Mouse (Mus musculus): Measurements from ENCODE around the gene Surf6. TPM values are rescaled to one million over a fixed set of nuclear protein-coding genes. Genes with fewer than 3 reads are reported as not detected.

Surf6 gene
- polyA plus RNA-seq, 1 experiment from 2014 or later, result 9.6 TPM

DNA sequence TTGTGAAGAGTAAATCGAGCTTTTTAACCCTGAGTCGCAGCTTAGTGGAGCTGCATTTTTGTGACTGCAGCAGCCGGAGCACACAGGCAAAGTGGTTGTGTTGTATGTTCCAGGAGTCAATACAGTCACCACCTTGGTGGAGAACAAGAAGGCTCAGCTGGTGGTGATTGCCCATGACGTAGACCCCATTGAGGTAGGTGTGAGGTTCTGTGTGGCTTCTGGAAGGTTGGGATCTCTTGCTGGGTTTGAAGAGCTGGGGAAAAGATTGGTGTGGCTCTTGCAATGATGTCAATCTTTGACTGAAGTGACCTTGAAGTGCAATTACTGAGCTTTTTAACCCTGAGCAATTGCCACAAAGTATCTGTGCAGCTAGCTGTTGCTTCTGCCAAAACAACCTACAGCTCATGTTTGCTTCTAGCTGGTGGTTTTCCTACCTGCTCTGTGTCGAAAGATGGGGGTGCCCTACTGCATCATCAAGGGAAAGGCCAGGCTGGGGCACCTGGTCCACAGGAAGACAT lies 9.6 kb upstream of the Surf6 start:
- Histone ChIP-seq H3K4me3 (ENCODE audit: control insufficient read depth in 1 of 2, insufficient read depth in 1 of 2, low read depth in 1 of 2, low read length in 2 of 2) (peak overlapping the region; percentile 72 to 99; a peak in 3 of 4 replicates), H3K9me3 (ENCODE audit: control insufficient read depth, low read length) (no peaks in the 10 kb centered on the region), H3K36me3 (ENCODE audit: control insufficient read depth, insufficient read depth, low read length) (peaks cover 51% of the 10 kb centered on the region), H3K4me1 (ENCODE audit: control insufficient read depth in 2 of 2, insufficient read depth in 2 of 2, low read length in 2 of 2) (peaks cover 22 to 41% of the 10 kb centered on the region in 2 experiments), H3K27ac (replicated peaks in 1 of 2; ENCODE audit: control insufficient read depth in 1 of 2, insufficient read depth in 1 of 2, low read depth in 2 of 2, low read length in 2 of 2) (no peak overlapping the region), H3K9ac (ENCODE audit: low read length) (peak overlapping the region; percentile 99), H3K27me3 (ENCODE audit: control insufficient read depth, insufficient read depth, low read length) (no peaks in the 10 kb centered on the region), H3K4me2 (ENCODE audit: low read length) (peak overlapping the region; percentile 98)
- WGBS, result 66% methylated on average over 5 of the region's 5 CpGs
- no peak for ATAC-seq (ENCODE audit: insufficient number of reproducible peaks, insufficient read depth, low FRiP score, low read depth)

- H3K9me3 ChIP-seq (ENCODE audit: control insufficient read depth, low read length), result no peaks in the 10 kb centered on the region
- peak; percentile 27 for ATAC-seq (ENCODE audit: insufficient number of reproducible peaks, insufficient read depth, low FRiP score, low read depth)
- H3K9ac ChIP-seq (ENCODE audit: low read length), result peak overlapping the region; percentile 99
- H3K27me3 ChIP-seq (ENCODE audit: control insufficient read depth, insufficient read depth, low read length), result no peaks in the 10 kb centered on the region
- WGBS, result under 1% methylated on average over 37 of the region's 37 CpGs
- peak overlapping the region; percentile 98 for H3K4me2 ChIP-seq (ENCODE audit: low read length)
- peak overlapping the region; percentile 84 to 85 for H3K27ac ChIP-seq (replicated peaks in 1 of 2; ENCODE audit: control insufficient read depth in 1 of 2, insufficient read depth in 1 of 2, low read depth in 2 of 2, low read length in 2 of 2)
- peaks cover 62% of the 10 kb centered on the region for H3K36me3 ChIP-seq (ENCODE audit: control insufficient read depth, insufficient read depth, low read length)
- H3K4me1 ChIP-seq (ENCODE audit: control insufficient read depth in 2 of 2, insufficient read depth in 2 of 2, low read length in 2 of 2), result peaks cover 16 to 35% of the 10 kb centered on the region in 2 experiments
- peak overlapping the region; percentile 72 to 99 for H3K4me3 ChIP-seq (ENCODE audit: control insufficient read depth in 1 of 2, insufficient read depth in 1 of 2, low read depth in 1 of 2, low read length in 2 of 2)
Observed at GRCm38 (mm10) chr2:26910994-26911765, 8.5 kb upstream of the Surf6 start.

DNA sequence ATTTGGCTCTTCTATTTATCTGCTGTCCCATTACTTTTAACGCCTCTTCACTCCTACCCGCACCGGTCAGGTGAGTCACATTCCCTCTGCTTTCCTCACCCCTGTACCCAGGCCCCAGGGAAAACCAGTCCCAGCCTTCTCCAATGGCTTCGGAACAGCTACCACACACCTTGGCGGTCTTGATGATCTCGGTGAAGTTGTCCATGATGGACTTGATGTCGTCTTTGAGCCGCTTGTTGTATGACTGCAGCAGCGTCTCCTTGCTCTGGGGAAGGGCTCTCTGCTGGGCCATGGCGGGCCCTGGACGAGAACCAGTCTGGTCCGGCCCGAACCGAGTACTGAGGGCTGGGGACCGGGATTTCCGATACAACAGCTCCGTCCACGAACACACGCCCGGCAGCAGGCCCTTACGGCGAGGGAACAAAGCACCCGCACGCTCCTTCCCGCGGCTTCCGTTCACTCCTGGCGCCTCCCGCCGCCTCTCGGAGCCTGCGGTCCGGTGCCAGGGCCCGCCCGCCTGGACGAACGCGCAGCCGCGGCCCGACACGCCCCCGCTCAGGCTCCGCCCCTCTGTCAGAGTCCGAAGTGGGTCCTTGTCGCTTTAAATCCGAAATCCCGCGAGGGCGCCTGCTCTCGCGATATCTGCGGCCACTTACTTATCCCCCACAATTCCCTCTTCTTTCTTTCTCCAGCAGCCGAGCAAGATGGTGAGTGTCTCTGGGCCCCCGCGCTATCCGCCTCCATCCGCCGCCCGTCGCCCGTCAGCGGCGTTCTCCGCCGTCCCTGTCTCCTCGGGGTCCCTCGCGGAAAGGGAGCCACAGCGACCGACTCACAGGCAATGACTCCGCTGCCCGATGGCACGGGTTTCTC lies 7.7 kb upstream of the Surf6 start, which contains the start of the genes Med22 and Rpl7a:
Med22 (minus strand) TSS at position 554 of the 870 bp plus-strand sequence.
Rpl7a (plus strand) TSS at position 641 of the 870 bp plus-strand sequence.
- ATAC-seq (ENCODE audit: insufficient number of reproducible peaks, insufficient read depth, low FRiP score, low read depth), result peak; percentile 92
- Histone ChIP-seq H3K9me3 (ENCODE audit: control insufficient read depth, low read length) (no peaks in the 10 kb centered on the region), H3K9ac (ENCODE audit: low read length) (peak within 1 kb of the TSS; percentile 99), H3K4me3 (ENCODE audit: control insufficient read depth in 1 of 2, insufficient read depth in 1 of 2, low read depth in 1 of 2, low read length in 2 of 2) (peak within 1 kb of the TSS; percentile 72 to 99), H3K36me3 (ENCODE audit: control insufficient read depth, insufficient read depth, low read length) (peaks cover 70% of the 10 kb centered on the region), H3K4me1 (ENCODE audit: control insufficient read depth in 2 of 2, insufficient read depth in 2 of 2, low read length in 2 of 2) (peaks cover 12 to 30% of the 10 kb centered on the region in 2 experiments), H3K4me2 (ENCODE audit: low read length) (peak within 1 kb of the TSS; percentile 98), H3K27ac (replicated peaks in 1 of 2; ENCODE audit: control insufficient read depth in 1 of 2, insufficient read depth in 1 of 2, low read depth in 2 of 2, low read length in 2 of 2) (peak within 1 kb of the TSS; percentile 84 to 86), H3K27me3 (ENCODE audit: control insufficient read depth, insufficient read depth, low read length) (no peaks in the 10 kb centered on the region)
- under 1% methylated on average over 74 of the region's 74 CpGs for WGBS

GRCm38 (mm10) chr2:26909387-26909784 lies 6.7 kb upstream of the Surf6 start:
- H3K4me2 ChIP-seq (ENCODE audit: low read length), result peak overlapping the region; percentile 86
- H3K9ac ChIP-seq (ENCODE audit: low read length), result peak overlapping the region; percentile 90
- H3K9me3 ChIP-seq (ENCODE audit: control insufficient read depth, low read length), result no peaks in the 10 kb centered on the region
- no peak for ATAC-seq (ENCODE audit: insufficient number of reproducible peaks, insufficient read depth, low FRiP score, low read depth)
- H3K4me3 ChIP-seq (ENCODE audit: control insufficient read depth in 1 of 2, insufficient read depth in 1 of 2, low read depth in 1 of 2, low read length in 2 of 2), result peak overlapping the region; percentile 70 to 72; a peak in 3 of 4 replicates
- H3K36me3 ChIP-seq (ENCODE audit: control insufficient read depth, insufficient read depth, low read length), result peaks cover 75% of the 10 kb centered on the region
- peaks cover 11 to 25% of the 10 kb centered on the region in 2 experiments for H3K4me1 ChIP-seq (ENCODE audit: control insufficient read depth in 2 of 2, insufficient read depth in 2 of 2, low read length in 2 of 2)
- H3K27me3 ChIP-seq (ENCODE audit: control insufficient read depth, insufficient read depth, low read length), result no peaks in the 10 kb centered on the region
- peak overlapping the region in 1 of 2 experiments; percentile 86; a peak in 1 of 4 replicates for H3K27ac ChIP-seq (replicated peaks in 1 of 2; ENCODE audit: control insufficient read depth in 1 of 2, insufficient read depth in 1 of 2, low read depth in 2 of 2, low read length in 2 of 2)

DNA sequence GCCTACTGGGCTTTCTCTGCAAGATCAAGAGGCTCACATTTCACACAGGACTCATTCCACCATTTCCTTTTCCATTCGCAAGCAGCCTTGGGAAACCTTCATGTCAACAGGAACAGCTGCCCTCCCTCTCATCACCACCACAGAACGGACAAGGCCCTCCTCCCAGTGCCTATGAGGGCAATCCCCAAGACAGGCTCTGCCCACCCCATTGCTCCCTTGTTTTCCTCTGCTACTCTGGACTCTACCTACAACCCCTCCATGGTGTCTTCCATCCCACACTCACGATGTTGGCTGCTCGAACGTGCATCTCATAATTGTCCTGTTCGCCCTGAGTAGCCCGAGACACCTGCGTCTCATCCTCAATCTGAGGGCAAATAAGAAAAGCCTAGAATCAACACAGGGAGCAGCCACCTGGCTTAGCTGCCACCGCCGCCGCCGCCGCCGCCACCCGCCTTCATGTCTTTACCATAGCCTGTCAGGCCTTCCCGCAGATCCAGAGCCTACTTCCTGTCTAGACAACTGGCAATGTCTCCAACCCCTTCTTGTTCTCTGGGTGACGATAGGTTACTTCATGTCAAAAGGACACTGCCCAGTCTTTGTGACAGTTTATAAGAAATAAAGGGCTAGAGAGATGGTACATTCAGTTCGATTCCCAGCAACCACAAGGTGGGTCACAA lies 6.2 kb upstream of the Surf6 start:
- peaks cover 11 to 29% of the 10 kb centered on the region in 2 experiments for H3K4me1 ChIP-seq (ENCODE audit: control insufficient read depth in 2 of 2, insufficient read depth in 2 of 2, low read length in 2 of 2)
- H3K4me3 ChIP-seq (ENCODE audit: control insufficient read depth in 1 of 2, insufficient read depth in 1 of 2, low read depth in 1 of 2, low read length in 2 of 2), result peak overlapping the region; percentile 0 to 72; a peak in 1 of 4 replicates
- H3K9me3 ChIP-seq (ENCODE audit: control insufficient read depth, low read length), result no peaks in the 10 kb centered on the region
- ATAC-seq (ENCODE audit: insufficient number of reproducible peaks, insufficient read depth, low FRiP score, low read depth), result no peak
- H3K27ac ChIP-seq (replicated peaks in 1 of 2; ENCODE audit: control insufficient read depth in 1 of 2, insufficient read depth in 1 of 2, low read depth in 2 of 2, low read length in 2 of 2), result no peak overlapping the region
- H3K27me3 ChIP-seq (ENCODE audit: control insufficient read depth, insufficient read depth, low read length), result no peaks in the 10 kb centered on the region
- H3K9ac ChIP-seq (ENCODE audit: low read length), result peak overlapping the region; percentile 90
- H3K36me3 ChIP-seq (ENCODE audit: control insufficient read depth, insufficient read depth, low read length), result peaks cover 71% of the 10 kb centered on the region
- 75% methylated on average over 18 of the region's 18 CpGs for WGBS
- H3K4me2 ChIP-seq (ENCODE audit: low read length), result peak overlapping the region; percentile 86

DNA sequence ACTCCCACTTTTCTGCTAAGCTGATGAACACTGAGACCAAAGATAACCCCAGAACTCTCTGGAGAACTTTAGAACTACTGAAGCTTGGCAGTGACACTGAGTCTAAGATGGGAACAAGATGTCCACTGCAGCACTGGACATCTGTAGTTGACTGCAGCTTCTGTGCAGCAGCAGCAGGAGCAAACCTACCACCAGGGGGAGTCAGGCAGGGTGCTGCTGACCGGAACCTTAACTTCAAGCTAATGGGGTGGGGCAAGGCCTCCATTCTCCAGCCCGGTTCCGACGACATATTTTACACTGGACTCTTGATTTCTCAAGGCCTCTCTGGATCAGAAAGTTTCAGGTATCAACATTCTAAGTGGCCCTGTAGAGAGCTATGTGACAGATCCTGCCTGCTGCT lies 4.4 kb upstream of the Surf6 start:
- H3K9me3 ChIP-seq (ENCODE audit: control insufficient read depth, low read length), result no peaks in the 10 kb centered on the region
- no peak overlapping the region for H3K4me2 ChIP-seq (ENCODE audit: low read length)
- no peaks in the 10 kb centered on the region for H3K27me3 ChIP-seq (ENCODE audit: control insufficient read depth, insufficient read depth, low read length)
- no peak overlapping the region for H3K9ac ChIP-seq (ENCODE audit: low read length)
- no peak for ATAC-seq (ENCODE audit: insufficient number of reproducible peaks, insufficient read depth, low FRiP score, low read depth)
- WGBS, result 68% methylated on average over 4 of the region's 4 CpGs
- H3K36me3 ChIP-seq (ENCODE audit: control insufficient read depth, insufficient read depth, low read length), result peaks cover 53% of the 10 kb centered on the region
- H3K4me1 ChIP-seq (ENCODE audit: control insufficient read depth in 2 of 2, insufficient read depth in 2 of 2, low read length in 2 of 2), result peaks cover 9 to 34% of the 10 kb centered on the region in 2 experiments
- no peak overlapping the region for H3K4me3 ChIP-seq (ENCODE audit: control insufficient read depth in 1 of 2, insufficient read depth in 1 of 2, low read depth in 1 of 2, low read length in 2 of 2)
- H3K27ac ChIP-seq (replicated peaks in 1 of 2; ENCODE audit: control insufficient read depth in 1 of 2, insufficient read depth in 1 of 2, low read depth in 2 of 2, low read length in 2 of 2), result no peak overlapping the region

DNA sequence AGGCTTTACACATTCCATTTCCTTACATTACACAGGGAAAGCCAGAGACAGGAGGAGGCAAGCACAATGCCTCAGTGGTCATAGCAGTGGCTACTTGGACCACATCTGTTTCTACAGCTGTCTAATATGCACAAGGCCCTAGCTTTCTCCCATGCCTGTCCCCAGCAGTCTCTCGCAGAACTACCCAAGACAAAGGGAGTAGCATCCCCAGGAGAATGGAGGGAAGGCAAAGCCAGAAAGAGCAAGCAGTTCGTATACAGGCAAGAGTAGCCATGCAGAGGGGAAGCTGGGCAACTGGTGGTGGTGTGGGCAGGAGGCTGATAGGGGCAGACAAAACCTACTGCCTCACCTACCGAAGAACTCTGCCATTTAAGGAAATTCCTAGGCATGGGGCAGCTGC lies 3.8 kb upstream of the Surf6 start:
- Histone ChIP-seq H3K4me1 (ENCODE audit: control insufficient read depth in 2 of 2, insufficient read depth in 2 of 2, low read length in 2 of 2) (peaks cover 6 to 34% of the 10 kb centered on the region in 2 experiments), H3K36me3 (ENCODE audit: control insufficient read depth, insufficient read depth, low read length) (peaks cover 47% of the 10 kb centered on the region)
- ATAC-seq (ENCODE audit: insufficient number of reproducible peaks, insufficient read depth, low FRiP score, low read depth), result no peak

More for the DNA sequence above, 3.8 kb upstream of the Surf6 start:
- no peak overlapping the region for H3K27ac ChIP-seq (replicated peaks in 1 of 2; ENCODE audit: control insufficient read depth in 1 of 2, insufficient read depth in 1 of 2, low read depth in 2 of 2, low read length in 2 of 2)
- no peaks in the 10 kb centered on the region for H3K27me3 ChIP-seq (ENCODE audit: control insufficient read depth, insufficient read depth, low read length)
- 93% methylated on average over 3 of the region's 3 CpGs for WGBS
- no peaks in the 10 kb centered on the region for H3K9me3 ChIP-seq (ENCODE audit: control insufficient read depth, low read length)
- no peak overlapping the region for H3K9ac ChIP-seq (ENCODE audit: low read length)
- no peak overlapping the region for H3K4me2 ChIP-seq (ENCODE audit: low read length)
- H3K4me3 ChIP-seq (ENCODE audit: control insufficient read depth in 1 of 2, insufficient read depth in 1 of 2, low read depth in 1 of 2, low read length in 2 of 2), result no peak overlapping the region

Data from heart, embryonic 14.5 days (tissue).